Mouse (Mus musculus): ENCODE measurements at regions not wholly inside any gene's neighbourhood (a gene's known extent, or its start where the extent isn't known, plus 50 kb on each side); places are given as distances from the start of the nearest gene placed in this dataset.
"Not testable (repeated sequence)": the region's sequence is repeated elsewhere in the genome, so short reads cannot be mapped to it uniquely, and the experiment has no call there.

- DNase-seq = no peak
These were observed 83.9 kb upstream of the Hcrtr2 start for GRCm38 (mm10) chr9:76407549-76407948.

GRCm38 (mm10) chr9:76401897-76402670 lies 78.4 kb upstream of the Hcrtr2 start:
- DNase-seq = not testable (repeated sequence)

- DNase-seq = no peak
These were observed 77.2 kb upstream of the Hcrtr2 start for GRCm38 (mm10) chr9:76400900-76401299.

GRCm38 (mm10) chr9:76393763-76394162 lies 70.1 kb upstream of the Hcrtr2 start:
- DNase-seq = no peak

GRCm38 (mm10) chr9:76390839-76391238 lies 67.2 kb upstream of the Hcrtr2 start:
- peak; percentile 53 for DNase-seq
